Mouse (Mus musculus): ENCODE results near the gene Nme9.

- TF ChIP-seq CTCF (IDR thresholded peaks at IDR 0.05; ENCODE audit: extremely low read depth, insufficient read depth, low read length): no peak
- TF ChIP-seq POLR2A (IDR thresholded peaks at IDR 0.05; ENCODE audit: extremely low read depth, insufficient read depth, low read length): no peak
Observed at GRCm38 (mm10) chr9:99447323-99447722, 4.0 kb upstream of the Nme9 start.
